Mouse (Mus musculus): ENCODE data around the gene Gm20605.
"Not testable (repeated sequence)": the region's sequence is repeated elsewhere in the genome, so short reads cannot be mapped to it uniquely, and the experiment has no call there.

The Gm20605 gene

DNA sequence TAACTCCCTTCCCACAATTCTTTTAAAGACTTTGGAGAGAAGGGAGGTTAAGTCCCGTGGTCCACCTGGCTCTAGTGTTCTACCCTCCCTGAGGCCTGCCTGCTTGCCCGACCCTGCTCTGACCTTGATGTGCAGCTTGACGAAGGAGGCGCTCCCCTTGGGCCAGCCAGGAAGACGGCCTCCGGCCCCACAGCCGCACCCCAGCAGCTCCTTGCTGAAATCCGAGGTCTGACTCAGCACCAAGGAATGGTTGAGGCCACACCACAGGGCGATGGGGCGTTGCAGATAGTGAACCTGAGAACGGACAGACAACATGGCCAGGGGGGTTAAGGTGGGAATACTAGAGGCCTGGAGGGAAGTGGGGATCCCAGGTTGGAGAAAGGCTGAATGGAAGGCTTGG is 15.4 kb upstream of the Gm20605 start, which contains the start of gene Pcolce:
Gene Pcolce, minus strand, starts transcription at position 235 of the 400 bp plus-strand sequence.
- peak; percentile 34 for DNase-seq

DNA sequence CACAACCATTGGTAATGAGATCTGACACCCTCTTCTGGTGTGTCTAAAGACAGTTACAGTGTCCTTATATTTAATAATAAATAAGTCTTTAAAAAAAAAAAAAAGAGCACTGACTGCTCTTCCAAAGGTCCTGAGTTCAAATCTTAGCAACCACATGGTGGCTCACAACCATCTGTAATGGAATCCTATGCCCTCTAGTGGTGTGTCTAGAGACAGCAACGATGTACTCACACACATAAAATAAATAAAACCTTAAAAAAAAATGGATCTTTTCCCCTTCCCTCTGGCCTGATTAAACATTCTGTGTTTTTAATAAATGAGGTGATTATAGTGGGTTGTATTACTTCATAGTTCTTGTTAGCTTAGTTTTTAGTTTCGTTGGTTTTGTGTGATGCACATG is 14.1 kb upstream of the Gm20605 start:
- not testable (repeated sequence) for DNase-seq

DNA sequence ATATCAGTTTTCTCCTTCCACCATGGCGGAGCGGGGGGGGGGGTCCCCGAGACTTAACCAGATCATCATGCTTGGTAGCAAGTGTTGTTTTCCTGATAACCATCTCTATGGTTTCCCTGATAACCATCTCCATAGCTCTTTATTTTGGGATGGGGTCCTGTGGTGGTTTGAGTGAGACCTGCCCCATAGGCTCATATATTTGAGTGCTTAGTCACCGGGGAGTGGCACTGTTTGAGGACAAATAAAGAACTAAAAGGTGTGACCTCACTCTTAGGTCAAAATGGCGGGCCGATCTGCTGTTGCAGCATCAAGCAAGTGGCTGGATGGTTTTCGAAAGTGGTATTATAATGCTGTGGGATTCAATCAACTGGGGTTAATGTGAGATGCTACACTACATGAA is 13.6 kb upstream of the Gm20605 start:
- DNase-seq = no peak

DNA sequence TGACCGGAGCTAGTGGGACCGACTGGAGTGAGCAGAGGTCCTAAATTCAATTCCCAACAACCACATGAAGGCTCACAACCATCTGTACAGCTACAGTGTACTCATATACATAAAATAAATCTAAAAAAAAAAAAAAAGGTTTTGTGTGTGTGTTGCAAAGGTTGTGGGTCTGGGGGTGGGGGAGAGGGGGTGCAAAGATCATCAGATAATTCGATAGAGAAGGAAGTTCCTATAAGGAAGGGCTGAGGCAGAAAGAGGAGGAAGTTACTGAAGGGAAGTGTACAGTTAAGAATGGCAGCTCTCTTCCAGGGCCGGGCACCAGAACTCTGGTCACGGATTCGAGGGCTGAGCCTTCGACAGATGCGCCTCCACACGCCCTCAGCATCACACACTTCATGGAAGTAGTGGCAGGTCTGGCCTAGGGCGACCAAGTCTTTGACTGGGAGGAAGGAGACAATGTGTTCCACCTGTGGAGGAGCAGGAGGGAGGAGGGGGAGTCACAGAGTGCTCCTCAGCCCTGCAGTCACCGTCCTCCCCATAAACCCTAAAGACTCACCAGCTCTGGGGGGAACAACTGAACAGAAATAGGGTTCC is 4.9 kb upstream of the Gm20605 start:
- no peak for DNase-seq

DNA sequence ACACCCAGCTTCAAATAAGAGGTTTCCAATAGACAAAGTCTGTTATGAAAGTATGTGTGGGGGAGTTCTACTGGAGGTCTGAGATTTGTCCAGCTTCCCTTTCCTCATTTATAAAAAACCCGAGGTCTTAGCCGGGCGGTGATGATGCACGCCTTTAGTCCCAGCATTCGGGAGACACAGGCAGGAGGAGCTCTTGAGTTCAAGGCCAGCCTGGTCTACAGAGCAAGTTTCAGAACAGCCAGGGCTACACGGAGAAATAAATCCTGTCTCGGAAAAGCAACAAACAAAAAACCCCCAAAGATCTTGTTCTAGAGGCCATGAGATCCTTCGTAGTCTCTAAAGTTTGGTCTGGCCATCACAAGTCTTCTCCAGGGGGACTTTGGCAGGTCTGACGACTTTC is 984 bp upstream of the Gm20605 start:
- peak; percentile 39 for DNase-seq

DNA sequence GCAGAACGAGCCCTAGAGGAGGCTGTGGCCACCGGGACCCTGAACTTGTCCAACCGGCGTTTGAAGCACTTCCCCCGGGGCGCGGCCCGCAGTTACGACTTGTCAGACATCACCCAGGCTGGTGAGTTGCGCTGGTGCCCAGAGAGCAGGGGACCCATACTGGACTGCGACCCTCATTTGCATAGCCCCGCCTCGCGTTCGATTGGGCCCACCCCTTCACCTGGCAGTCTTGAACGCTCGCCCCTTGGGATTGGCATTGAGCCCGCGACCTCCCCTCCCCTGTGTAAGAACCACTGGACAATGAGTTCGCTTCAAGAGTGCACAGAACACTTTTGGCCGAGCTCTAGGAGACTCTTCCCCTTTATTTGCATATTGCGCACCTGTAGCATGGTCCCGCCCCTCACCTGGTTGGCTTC is 339 bp downstream of the Gm20605 start:
- peak; percentile 74 for DNase-seq

DNA sequence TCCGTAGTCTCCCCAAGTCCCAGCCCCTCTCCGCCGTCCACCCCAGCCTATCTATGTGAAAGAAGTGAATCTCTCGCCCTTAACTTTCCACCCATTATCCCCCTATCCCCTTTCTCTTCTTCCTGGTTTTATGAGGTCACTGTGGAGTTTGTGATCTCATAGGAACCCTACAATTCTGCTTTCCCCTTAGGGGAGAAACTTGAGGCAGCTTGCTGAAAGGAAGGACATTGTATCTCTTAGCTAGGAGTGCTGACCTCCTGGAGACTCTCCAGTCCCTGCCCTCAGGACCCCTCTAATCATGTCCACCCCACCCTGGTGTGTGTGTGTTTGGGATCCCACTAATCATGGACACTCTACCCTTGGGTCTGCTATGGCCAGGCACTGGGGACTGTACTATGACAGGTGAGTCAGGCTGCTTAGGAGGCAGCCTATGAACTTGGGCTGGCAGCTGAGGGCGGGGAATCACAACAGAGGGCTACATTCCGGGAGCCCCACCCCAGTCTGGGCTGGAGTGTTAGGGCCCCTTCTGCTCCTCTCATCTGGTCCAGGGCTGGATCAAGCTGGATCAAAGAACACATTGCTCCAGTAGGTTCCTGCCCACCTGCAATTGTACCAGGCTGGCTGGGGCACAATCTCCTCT is 1.1 kb downstream of the Gm20605 start:
- peak; percentile 62 for DNase-seq

DNA sequence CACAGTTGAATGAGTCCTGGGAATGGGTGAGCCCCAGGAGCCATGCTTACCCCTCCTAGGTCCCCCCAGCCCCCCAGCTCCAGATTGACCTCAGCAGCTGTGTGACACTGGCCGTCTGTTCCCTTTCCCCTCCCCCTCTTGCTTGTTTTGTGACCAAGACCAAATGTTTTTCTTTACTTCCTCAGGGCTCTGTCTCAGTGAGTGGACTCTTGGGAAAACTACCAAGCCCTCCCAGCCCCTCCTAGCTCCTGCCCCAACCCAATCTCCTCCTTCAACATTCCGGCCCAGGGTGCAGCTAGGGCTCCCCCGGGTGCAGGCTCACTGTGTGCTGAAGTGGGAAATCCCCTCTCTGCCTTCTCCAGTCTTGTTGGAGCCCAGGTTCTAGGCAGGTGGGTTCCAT is 1.6 kb downstream of the Gm20605 start:
- DNase-seq = peak; percentile 65

DNA sequence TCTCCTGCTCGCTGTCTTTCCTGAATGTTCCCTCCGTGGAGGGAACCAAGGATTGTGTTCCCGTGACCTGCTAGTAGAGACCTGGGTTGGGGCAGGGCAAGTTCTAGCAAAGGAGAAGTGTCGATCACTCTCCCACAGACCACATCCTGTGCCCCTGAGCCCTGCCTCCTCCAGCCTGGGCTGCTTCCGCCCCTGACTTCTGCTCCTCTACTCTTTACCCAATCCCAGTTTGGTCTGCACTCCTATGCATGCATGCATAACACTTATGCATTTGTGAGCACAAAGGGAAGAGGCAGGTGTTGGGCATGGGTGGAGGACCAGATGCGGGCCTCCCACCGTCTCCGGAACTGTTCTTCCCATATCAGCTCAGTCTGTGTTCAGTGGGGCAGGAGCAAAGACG is 2.2 kb downstream of the Gm20605 start:
- DNase-seq = peak; percentile 53

DNA sequence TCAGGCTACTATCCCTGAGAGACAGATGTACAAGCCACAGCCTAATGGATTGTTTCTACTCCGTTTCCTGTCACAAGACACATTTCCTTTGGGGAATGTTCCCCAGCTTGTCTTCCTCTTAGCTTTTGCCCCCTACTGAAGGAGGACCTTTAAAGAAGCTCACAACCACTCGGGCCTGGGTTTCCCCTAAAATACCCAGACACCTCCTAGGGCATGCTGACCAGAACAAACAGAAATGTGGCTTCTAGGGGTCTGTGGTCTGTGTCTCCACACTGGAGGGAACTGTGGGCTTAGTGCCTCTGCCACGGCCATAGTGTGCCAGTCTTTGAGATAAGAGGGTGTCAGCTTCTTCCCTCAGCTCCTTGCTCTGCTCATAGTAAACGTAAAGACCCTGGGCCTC is 2.6 kb downstream of the Gm20605 start:
- no peak for DNase-seq

DNA sequence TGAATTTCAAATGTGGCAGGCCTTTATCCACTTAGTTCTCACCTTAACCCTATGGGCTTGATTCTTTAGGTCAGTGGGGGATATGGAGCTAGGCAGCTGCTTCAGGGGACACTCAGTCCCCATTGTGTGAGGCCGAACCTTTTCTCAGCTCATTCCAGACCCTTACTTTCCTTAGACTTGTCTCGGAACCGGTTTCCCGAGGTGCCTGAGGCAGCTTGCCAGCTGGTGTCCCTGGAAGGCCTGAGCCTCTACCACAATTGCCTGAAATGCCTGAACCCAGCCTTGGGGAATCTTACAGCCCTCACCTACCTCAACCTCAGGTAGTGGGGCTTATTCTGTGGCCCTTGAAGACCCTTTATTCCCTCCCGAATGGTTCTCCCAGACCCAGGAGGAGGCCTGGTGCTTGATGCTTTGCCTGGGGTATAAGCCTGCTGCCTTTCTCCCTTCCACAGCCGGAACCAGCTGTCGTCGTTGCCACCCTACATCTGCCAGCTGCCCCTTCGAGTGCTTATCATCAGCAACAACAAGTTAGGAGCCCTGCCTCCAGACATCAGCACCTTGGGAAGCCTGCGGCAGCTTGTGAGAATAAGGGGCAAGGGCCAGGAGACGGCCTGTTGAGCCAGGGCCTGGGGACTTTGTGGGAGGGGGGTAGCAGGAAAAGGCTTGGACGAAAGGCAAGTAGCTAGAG is 4.6 kb downstream of the Gm20605 start:
- peak; percentile 77 for DNase-seq

DNA sequence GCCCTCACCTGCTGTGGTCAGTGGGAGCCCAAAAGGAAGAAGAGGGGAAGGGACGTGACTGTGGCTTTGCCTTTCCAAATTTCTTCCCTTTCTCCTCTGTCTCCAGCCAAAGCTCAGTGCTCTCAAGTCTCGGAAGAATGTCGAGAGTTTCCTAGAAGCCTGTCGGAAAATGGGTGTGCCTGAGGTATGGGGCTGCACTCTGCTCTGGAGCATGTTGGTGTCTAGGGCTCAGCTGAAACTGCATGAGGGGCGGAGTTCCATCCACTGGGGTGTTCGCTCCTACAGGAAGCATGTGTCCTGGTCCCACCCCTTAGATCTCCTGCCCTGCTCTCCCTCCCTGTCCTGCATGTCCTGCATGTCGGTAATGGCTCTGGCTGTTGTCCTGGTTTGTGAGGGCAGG is 10.5 kb downstream of the Gm20605 start:
- no peak for DNase-seq

DNA sequence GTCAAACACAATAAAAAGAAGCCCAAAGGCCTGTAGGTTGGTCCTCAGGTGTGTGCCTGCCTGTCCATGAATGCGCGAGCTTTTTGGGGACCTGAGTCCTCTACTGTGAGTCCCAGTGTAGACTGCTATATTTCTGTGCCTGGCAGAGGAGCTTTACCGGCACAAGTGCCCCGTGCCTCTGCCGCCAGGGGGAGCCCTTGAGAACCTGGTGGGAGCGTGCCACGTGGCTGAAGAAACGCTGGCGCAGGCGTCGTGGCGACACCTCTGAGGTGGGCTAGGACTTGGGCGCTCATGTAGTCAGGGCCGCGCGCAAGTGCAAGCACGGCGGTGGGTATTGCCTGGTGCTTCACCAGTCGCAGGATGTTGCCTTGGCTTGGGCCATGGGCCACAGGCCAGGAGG is 12.1 kb downstream of the Gm20605 start, which contains the start of gene Sap25:
Gene Sap25, plus strand, starts transcription at position 281 of the 400 bp plus-strand sequence.
- DNase-seq = peak; percentile 57

DNA sequence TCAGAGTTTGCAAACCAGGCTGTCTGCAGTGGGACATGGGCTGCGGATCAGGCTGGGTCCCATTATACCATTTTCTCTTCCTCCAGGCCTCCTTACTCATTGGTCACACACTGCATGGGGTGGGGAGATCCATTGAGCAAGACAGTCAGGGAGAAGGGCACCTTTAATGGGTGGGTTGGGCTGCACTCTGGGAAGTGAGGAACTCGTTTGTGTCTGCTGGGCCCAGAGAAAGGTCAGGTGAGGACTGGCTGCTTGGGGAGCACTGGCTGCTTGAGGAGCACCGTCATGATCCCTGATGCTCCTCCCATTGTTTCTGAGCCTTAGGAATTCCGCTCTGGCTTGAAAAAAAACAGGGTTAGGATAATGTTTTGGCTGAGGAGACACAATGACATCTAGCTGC is 13.9 kb downstream of the Gm20605 start:
- DNase-seq = no peak

DNA sequence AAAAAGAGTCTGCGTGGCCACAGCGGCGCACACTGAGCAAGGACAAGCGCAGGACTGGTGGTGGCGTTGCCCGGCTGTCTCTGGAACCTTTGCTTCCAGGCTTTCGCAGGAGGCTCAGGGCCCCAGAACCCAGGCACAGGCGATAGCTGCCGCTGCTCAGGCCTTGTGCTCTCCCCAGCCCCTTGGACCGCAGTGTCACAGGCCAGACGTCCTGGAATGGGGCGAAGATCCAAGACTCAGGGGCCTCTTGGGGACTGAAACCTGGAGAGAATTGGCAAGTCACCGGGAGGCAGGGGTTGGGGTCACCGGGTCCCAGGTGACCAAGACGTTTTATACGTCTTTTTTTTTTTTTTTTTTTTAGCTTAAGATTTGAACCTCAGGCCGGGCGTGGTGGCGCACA is 15.5 kb downstream of the Gm20605 start:
- DNase-seq = no peak

DNA sequence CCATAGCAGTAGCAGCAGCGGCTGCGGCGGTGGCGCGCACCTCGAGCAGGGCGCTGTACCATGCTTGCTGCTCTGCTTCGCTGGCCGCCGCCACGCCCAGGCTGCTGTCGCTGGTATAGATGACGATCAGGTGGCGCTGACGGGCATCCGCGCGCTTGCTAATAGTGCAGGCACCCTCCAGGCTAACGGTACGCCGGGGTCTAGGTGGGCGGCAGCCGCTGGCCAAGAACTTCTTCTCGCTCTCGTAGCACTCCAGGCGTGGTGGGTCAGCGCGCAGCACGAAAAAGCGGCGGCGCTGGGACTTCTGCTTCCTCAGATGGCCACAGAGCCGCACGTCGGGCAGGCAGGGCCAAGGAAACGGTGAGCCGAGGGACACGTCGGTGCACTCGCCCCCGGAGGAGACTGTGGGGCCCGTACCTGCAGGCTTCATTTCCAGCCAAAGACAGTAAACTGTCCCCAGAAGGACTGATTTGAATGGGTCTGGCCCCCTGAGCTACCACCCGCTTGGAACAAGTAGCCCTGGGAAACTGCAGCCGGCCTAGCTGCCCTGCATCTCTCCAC is 16.2 kb downstream of the Gm20605 start:
- no peak for DNase-seq

DNA sequence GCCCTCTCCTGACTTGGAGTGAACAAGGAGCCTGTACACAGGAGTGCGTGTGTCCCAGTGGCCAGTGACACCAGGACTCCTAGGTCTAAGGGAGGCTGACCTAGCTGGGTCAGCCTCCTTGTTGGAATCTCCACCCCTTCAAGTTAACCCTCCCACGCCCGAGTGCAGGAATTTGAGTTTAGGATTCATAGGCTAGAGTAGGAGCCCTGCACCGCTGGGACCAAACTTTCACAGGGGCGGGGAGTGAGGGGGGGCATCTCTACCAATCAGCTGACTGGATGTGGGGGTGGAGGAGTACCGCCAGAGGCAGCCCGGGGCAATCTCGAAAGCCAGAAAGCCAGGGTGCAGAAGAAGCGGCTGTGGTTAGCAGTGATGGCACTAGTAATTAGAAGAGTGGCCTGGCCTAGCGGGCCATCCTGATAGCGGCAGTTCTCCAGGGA is 16.7 kb downstream of the Gm20605 start, which contains the start of gene Irs3:
Gene Irs3, minus strand, starts transcription at position 63 of the 440 bp plus-strand sequence.
- no peak for DNase-seq

DNA sequence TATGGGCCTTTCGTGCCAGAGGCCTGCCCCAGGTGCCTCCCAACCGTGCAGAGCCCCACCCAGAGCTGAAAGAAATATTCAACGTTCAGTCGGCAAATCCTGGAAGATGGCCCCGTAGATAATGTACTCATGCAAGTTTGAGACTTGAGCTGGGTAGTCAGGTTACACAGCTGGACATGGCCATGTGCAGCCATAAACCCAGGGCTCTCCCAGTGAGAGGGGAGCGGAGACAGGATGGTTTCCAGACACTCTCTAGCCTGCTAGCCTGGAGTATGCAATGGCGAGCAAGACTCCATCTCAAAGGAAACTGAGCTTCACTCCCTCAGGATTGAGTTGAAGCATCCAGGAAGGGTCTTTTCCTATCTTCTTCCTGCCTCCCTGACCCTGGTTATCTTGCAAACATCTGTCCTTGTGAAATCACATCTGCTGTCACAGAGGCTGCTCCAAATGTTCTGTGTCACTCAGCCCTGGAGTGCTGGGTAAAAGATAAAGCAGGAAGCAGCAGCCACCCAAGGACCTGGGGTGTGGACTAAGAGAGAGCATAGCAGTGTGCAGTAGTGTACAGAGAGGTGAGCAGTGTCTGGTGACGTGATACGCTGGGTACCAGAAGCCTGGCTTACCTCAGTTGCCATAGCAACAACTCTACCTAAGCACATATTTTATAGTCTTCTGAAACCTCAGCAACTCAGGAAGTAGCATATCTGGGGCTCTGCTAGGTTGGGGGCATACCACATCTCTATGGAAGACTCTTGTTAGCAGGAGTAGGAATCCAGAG is 19.0 kb downstream of the Gm20605 start:
- DNase-seq = no peak

DNA sequence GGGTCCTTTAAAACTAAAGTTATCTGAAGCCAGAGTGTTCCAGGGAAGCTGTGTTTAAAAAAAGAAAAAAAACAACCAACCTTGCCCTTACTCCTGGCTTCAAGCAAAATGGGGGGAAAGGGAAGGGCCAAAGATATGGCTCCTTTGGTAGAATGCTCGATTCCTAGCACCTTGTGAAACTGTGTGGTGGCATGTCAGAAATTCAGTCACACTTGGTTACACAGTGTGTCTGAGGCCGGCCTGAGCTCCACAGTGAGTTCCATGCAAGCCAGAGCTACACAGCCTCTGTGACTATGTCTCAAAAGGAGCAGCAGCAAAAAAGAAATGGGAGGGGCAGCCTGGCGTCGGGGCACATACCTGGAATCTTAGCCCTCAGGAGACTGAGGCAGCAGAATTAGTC is 20.3 kb downstream of the Gm20605 start:
- DNase-seq = no peak

DNA sequence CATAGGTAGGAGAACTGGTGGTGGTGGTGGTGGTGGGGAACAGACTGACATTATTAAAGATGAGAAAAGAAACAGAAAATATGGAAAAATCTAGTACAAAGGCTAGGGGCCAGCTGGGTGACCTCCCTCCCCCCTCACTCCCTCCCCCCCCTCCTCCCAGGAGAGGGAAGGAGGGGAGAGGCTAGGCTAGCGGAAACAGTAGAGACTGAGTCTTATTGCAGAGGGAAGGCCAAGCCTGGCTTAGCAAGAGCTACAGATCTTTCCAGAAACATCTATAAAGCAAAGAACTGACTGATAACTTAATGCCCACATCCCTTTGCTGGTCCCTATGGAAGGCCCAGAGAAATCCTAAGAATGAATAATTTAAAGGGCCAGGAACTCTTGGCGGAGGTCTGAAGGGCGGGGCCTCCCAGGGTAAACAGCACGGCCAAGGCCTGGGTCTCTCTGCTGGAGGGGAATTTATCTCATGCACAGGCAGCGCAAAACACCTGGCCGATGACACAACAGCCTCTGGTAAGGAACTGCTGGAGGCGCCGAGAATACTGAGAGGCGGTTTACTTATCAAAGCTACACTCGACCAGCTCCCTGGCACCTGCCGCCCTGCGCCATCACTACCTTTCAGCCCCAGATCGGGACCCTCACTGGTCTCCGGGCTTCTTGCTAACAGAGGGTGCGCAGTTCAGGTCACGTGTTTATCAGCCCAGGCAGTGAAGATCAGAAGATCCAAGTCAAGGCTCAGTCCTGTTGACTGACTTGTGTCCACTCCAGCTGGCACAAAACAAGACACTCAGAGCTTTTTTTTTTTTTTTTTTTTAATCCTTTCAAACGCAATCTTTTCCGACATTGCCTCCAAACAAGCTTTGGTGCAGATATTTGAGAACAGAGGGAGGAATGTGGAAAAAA is 20.9 kb downstream of the Gm20605 start:
- no peak for DNase-seq

DNA sequence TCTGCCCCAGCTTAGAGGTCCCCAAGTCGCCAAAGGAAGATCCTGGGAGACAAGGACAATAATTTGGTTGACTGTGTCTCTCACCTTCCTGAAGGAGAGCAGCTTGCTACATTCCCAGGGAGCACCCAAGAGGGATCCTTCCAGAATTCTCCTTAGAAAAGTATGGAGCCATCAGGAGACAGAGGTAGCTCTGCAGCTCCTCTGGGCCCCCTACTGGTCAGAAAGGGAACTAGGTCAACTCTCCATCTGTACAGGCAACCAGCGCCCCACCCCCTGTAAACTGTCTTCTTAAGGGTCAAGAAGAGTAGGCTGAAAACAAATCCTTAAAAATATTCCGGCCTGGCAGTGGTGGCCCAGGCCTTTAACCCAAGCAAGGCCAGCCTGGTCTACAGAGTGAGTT is 23.5 kb downstream of the Gm20605 start:
- DNase-seq = peak; percentile 83

DNA sequence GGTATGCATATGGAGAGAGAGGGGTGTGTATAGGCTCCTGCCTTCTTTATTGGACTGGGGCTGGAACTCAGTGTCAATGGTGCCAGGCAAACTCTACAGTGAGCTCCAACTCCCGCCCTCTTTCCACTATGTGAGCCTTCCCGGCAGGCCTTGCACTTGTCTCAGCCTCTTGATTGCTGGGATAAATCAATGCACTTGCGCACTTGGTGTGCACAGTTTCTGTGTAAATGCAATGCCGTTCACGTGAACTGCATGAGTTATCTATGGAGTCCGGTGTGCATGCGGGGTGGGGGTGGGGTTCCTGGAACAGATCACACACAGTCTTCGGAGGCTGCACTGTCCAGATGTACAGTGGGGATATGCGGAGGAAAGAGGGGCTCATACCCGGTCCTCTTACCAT is 24.4 kb downstream of the Gm20605 start:
- DNase-seq = no peak
